Mouse (Mus musculus) c-Kit-positive CD71-negative TER-119-negative erythroid progenitor cells, embryonic 14.5 days (primary cell): Measurements from ENCODE around the gene Phldb1.

ENCODE experiments used
- DNase-seq: peaks from one replicate; pipeline ENCODE4 v3.0.0-alpha.2; 2013; ENCODE audit warnings: low read depth

Gene Phldb1

DNA sequence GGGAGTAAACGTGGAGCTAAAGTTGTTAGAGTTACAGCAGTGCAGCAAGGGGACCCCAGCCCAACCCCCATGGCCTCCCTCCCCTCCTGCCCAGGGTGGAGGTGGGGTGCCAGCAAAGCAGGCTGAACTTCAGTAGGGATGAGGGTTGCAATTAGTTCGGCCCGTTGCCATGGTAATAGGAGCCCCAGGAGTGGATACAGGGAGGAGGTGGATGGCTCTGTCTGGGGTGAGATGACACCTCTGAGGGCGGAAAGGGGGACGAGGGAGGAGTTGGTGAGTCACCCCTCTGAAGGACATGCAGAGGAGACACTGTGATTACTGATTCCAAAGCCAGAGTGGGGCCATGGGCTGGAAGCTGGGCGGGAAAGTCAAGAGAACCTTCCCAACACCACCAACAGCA is 26.1 kb downstream of the Phldb1 start:
- DNase-seq: no peak

DNA sequence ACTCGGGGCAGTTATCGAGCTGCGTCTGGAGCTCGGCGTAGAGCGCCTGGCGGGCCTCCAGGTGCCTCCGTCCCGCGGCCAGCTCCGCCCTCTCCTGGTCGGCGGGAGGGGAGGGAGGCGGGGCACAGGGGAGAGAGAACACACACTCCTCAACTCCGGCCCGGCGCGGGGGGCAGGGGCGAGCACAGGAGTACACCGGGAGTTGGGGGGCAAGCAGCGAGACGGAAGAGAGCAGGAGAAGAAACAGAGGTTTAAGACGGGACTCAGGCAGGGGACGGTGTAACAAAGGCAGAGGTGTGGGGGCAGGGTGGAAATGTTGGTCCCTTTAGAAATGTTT is 26.6 kb downstream of the Phldb1 start:
- DNase-seq: no peak

DNA sequence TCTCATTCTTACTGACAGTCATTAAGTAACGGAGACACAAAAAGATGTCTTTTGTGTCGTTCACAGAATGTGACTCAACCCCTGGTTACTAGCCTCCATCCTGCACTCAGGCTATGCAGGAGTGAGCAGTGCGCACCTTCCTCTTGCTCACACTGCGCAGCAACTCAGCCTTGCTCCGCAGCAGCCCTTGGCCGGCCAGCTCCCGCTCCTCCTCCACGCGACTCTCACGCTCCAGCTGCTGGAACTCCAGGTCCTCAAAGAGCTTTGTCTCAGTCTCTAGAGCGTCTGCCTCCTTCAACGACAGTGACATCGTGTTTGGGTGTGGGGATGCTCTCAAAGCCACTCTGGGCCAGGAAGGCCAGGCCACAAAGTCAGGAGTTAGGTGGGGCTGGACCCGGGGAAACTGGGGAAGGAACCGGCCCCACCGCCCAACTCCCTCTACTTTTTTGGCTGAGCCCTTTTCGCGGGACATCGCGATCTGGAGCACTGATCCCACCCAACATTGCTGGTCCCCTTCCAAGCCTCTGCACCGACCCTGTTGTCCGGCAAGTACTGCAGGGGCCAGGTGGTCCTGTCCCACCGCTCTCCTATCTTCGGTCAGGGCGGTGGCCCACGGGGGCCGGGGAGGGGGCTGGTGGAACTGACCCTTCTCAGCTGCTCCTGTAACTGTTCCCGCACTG is 27.1 kb downstream of the Phldb1 start:
- DNase-seq: no peak

DNA sequence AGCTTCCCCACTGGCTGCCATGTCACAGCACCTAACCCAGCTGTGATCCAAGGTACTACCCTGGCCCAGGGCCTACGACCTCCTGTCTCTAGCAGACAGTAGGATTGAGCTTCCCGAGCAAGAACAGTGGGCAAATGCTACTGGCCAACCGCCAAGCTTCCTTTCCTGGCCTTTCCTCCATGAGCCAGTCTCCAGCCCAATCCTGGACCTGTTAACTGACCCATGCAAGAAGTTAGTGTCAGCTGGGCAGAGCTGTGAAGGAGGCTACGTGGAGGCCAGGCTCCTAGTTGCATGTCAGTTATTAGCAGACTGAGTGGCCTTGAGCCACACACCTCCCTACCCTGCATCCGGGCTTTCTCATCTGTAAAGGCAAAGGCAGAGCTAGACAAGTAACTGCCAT is 35.3 kb downstream of the Phldb1 start:
- DNase-seq: no peak

DNA sequence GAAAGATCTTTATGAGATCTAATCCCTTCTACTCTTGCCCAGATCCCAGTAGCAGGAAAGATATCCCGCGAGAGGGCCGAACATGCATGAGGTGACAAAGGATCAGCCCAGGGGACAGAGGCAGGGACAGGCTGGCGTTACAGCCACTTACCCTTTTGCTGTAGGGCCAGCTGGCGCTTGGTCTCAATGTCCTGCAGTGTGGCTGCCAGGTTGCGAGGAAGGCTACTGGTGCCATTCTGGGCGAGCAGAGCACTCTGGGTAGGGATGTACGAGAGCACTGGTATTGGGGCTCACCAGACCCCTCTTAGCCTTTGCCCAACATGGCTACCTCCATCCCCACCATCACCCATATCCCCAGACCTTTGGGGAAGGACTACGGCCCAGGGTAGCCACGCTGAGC is 35.8 kb downstream of the Phldb1 start:
- DNase-seq: no peak

DNA sequence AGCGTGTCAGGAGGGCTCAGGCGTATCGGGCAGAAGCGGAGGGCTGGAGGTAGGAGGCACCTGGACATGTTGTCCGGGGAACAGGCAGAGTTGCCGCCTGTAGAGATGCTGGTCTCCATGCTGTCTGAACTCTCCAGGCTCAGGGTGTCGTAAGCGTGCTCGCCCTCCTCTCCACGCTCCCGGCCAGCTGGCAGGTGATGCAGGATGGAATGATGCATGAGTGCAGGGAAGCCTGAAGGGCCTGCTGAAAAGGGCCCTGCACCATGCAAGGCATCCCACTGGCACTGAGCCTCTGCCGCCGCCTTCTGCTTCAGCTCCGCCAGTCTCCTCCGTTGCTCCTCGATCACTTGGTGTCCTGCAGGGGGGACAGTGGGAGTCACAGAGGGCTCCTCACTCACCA is 37.1 kb downstream of the Phldb1 start:
- DNase-seq: no peak

DNA sequence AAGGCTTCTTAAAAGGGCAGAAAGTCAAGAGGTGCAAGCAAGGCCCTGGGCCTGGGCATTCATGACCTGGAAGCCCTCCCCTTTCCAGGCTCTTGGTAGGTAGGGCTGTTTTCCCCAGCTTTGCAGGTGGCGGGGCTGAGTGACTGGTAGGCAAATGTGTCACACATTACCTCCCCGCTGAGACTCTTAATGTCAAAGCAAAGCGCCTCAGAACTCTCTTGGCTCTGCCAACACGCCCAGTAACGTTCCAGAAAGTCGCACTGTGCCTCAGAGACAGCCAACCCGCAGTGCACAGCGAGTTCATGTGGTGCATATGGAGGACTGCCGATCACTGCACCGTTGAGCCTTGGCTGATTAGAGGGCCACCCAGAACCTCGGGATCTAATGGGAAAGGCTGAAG is 41.9 kb downstream of the Phldb1 start:
- DNase-seq: no peak

DNA sequence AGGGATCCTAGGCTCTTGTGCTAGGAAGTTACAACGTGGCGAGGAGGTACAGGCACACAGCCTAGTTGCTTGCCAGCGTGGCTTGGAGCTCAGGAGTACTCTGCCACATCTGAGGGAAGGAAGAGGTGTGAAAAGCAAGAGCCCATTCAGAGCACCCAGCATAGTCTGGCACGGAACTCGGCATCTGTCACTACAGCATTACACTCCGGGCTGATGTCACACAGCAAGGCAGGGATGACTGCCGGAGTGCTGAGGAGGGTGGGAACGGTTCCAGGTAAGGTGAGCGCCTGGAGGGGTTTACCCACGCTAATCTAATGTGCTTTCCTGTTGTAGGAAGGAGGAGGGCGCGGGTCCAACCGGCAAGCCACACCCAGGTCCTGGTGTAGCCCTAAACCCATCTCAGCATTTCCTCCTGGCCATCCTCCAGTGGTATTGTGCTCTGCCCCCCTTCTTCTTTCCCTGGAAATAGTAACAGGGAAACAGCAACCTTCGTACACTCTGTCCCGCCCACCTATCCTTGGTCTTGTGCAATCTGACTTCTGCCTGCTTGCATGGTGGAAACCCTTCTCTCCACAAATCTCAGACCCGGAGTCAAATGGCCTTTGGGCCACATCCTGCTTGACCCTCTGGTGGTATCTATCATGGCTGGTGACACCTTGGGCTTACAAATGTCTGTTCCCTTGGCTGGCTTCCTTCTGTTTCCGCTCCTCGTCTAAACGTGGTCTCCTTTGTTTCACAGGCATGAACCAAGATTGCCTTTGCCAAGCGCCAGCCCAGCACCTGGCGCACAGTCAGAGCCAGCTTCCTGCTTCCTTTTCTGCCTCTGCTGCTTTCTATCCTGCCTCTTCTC is 43.1 kb downstream of the Phldb1 start:
- DNase-seq: no peak

DNA sequence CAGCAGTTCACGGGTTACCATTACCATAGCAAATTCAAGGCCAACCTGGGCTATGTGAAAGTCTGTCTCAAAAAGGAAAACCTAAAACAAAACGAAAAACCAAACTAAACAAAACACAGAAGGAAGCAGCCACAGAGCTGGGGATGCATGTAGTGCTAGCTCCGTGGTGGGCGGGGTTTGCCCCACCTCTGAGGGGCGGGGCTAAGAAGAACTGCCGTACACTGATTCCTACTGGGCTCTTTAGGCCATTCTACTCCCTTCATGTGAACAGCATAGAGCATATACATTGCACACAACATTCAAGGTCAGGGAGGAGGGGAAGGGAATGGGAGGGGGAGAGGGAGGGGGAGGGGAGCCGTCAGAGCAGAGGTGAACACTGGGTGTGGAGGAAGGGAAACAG is 44.4 kb downstream of the Phldb1 start:
- DNase-seq: no peak

DNA sequence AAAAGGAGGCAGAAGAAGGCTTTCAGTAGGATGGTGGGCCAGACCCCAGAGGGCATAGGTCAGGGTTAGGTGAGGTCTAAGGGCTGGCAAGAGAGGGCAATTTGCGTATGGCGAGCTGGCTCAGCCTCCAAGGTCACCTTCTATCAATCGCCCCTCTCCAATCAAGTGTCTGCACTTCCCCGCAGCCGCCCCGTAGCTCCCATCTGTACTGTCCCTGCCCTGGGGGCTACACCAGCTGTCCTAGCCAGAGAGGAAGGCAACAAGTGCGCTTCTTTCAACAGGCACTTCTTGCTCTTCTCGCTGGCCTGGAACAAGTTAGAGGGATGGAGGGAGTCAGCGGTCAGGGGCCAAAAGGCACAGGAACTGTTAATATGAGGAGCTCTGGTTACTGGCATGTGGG is 47.0 kb downstream of the Phldb1 start:
- DNase-seq: no peak

DNA sequence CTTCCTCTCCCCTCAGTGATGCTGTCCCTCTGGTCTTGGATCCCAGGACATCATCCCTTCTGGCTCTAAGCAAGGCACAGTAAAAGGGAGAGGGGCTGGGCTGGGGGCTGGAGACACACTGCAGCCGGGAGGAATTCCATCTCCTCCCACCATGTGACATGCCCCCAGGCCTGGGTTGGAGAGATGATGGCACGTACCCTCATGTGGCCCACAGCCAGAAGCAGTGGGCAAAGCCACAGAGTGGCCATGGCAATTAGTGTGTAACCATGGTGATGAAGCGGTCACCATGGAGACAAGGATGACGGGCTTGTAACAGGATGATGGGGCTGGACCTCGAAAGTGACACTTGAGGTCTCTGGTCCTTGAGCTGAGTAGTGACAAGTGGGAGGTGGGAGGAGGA is 48.4 kb downstream of the Phldb1 start:
- no peak for DNase-seq

DNA sequence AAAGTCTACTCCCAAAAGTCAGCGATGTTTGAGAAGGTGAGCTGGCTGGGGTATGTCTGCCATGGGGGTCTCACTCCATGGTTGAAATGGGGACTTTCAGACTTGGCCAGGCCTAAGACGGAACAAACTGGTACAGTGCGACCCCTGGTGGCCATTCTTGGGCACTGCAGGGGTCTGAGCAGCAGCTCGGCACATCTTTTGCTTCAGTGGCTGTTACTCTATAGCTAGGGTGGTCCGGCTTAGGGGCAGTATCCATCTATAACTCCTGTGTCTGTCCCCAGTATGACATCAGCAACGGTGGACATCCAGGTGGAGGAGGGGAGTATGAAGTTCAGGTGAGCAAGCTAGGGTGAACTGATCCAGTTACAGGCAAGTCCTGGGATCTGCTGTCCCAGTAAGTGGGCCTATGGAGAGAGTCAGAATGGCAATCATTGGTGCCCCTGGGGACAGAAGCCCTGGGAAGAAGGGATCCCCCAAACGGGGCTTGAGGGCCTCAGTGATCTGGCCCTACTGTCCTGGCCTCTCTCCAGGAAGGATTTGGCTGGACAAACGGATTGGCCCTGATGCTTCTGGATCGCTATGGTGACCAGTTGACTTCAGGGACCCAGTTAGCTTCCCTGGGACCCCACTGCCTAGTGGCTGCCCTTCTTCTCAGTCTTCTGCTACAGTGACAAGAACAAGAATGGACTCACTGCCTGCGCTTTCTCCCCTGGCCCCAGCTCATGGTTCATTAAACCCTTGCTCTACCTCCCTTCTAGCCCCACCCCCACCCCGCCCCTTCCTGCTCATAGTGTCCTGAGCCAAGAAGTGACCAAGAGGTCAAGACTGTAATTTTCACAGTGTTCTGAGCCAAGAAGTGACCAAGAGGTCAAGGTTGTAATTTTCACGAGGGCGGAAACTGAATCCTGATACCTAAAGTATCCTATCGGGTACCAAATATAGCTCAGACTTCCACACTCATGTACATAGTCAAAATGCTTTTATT is 49.4 kb downstream of the Phldb1 start:
- peak; percentile 49 for DNase-seq

DNA sequence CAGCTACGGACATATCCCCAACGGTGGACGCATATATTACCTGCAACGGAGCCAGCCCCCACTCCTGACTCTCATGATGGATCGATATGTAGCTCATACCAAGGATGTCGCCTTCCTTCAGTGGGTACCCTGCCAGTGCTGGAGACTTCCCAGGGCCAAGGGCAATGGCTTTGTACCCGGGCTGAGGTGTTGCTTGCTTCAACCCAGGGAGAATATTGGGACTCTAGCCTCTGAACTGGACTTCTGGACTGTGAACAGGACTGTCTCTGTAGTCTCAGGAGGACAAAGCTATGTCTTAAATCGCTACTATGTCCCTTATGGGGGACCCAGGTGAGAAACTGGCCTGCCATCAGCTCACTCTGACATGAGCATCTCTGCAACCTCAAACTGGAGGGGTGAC is 52.0 kb downstream of the Phldb1 start:
- no peak for DNase-seq

DNA sequence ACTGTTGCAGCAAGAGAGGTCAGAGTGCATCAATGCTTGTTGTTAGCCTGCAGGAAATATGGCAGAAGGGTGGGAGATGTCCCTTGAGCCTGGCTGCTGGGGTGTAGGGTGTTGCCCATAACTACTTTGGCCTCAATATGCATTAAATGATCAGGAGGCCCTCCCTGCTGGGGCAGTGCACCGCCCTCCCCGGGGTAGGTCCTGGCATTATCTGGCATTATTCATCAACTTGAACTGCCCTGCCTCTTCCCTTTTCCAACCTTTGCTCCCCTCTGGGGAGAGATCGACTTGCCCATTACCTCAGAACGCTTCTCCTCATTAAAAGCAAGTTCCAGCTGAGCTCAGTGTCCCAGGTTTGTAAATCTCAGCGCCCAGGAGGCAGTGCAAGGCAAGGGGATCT is 55.4 kb downstream of the Phldb1 start:
- no peak for DNase-seq

DNA sequence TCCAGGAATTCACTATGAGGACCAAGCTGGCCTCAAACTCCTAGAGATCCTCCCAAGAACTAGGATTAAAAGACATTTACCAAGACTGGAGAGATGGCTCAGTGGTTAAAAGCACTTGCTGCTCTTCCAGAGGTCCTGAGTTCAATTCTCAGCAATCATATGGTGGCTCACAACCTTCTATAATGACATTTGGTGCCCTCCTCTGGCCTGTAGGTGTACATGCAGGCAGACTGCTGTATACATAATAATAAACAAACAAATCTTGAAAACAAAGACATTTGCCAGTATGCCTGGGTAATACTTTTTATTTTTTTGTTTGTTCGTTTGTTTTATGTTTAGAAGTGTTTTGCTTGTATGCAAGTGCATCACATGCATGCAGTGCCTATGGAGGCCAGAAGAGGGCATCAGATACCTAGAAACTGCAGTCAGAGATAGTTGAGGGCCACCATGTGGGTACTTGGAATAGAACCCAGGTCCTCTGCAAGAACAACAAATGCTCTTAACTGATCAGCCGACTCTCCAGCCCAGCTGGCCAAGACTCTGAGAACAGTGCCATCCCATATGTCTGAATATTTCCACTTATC is 56.6 kb downstream of the Phldb1 start:
- no peak for DNase-seq

DNA sequence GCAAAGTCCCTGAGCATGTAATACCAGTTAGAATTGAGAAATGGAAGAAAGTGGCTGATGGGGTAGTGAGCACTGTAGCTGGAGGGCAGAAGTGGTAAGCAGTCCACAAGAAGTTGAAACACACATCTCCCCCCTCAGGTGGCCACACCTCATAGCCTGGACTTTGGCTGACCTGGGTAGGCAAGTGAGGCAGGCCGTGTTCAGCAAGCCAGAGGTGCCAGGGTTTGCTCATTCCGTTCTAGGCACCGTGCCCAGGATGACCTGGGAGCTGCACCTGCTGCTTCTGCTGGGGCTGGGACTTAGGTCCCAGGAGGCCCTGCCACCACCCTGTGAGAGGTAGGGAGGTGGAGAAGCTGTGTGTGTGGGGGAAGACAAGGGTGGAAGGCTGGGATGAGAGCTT is 62.0 kb downstream of the Phldb1 start, which contains the start of gene Treh:
Gene Treh (plus strand): TSS at position 229 of the 400 bp plus-strand sequence.
- DNase-seq: no peak

DNA sequence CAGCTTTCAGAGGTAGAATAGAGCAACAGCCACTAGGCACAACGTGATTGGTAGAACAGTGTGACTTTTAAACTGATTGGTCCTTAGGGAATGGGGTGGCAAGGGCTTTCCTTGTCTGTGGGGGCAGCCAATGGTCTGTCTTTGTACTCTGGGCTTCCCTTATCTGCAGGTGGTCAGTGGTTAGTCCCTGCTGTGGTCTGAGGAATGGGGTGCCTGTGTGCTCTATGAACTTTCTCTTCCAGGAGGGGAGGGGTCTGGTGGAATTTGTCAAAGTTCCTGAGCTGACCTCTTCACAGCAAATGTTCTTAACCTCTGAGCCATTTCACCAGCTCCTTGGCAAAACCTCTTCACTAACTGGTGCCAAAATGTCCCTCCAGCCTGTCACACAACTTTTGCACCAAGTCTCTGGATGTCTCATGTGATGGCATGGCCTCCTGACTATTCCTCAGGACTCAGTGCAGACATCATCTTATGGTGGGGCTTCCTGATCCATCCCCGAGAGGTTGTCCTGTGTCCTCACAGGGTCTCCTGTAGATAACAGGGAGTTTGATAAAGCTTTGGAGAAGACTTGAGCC is 62.6 kb downstream of the Phldb1 start:
- no peak for DNase-seq

DNA sequence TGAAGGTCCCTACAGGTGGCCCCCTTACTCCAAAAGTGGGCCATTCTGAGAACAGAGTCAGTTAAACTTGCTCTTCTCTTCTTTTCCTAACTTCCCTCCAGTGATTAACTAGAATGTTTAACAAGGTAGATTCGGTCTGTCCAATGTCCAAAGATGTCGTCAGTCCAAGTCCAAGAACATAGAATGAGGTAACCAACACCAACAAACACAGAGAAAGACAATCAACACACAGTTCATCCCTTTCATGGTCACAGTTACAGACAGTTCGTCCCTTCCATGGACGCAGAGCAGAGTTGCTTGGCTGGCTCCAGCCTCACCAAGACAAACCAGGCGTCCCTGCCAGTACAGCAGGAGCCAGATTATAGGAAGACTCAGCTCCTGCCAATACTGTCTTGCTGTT is 63.6 kb downstream of the Phldb1 start:
- no peak for DNase-seq

DNA sequence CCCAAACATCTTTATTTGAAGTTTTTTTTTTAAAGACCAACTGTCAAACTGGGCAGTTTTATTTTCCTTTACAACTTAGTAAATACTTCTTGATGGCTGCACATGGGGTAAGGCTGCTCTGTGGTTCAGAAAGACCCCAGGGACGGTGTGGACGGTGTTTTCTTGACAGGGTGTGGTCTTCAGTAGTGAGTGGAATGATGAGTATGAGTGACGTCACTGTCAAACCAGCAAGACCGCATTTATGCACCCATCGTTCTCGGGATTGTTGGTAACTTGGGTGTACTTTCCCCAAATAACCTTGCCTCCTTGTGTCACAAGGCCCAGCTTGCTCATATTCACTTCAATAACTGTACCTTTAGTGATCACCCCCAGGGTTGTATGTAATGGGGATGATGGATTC is 71.3 kb downstream of the Phldb1 start:
- DNase-seq: no peak

DNA sequence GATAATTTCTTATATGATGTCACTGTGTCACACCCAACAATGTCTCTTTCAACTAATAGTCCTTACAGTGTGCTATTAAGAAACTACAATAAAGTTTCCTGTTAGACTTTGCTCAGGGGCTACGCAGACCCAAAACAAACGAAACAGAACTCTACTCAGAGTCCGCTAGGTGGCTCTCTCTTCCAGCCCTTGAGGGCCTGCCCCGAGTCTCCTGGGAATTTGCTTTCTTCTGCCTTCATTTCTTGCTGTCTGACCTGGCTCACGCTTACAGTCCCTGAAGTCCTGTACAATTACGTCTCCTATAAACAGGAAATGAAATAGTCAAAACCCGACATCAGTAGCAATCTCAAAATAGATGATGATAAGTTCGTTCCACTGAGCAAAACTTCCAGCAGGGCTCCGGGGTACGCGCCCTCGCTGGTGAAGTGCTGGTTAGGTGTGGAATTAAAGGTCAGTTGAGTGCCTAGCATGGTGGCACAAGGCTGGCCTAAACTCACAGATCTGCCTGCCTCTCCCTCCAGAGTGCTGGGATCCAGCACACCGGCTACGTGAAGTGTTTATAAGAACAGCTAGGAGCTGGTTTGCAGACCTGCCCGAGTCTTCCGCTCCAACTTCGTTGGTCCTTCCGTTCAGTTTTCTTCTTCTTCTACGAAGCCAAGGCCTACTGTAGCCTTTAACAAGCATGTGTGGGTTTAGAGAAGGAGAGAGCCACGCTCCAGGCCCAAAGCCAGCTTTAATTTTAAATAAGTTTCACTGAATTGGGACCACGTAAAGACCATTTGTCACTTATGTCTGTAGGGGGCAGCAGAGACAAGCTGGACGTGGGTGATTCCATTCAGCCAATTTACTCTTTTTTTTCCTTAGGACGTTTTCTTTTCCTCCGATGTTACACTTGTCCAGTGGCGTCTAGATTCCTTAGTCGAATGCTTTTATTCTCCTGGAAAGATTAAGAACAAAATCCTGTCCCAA is 79.6 kb downstream of the Phldb1 start:
- peak; percentile 73 for DNase-seq

DNA sequence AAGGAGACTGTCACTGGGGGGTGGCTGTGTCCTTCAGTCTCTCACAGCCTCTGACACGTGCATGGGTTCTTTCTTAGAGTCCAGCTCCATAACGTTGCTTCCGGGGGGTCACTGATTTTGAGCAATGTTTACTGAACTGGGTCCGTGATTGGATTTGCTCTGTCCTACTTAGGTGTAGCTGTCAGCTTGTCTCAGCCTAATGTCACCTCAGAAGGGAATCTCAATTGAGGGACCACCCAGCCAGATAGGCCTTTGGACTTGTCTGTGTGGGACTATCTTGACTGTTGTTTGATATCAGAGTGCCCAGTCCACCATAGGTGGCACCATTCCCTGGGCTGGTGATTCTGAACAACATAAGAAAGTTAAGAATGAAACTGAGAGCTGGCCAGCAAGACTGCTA is 81.1 kb downstream of the Phldb1 start:
- no peak for DNase-seq
